Mouse (Mus musculus) WW6 (cell line): Measurements from ENCODE around the gene Ociad2.

ENCODE experiments used
- DNase-seq: peaks from one replicate; pipeline ENCODE4 v3.0.0-alpha.2; 2013; ENCODE audit warnings: low read depth, low spot score

Ociad2 gene

DNA sequence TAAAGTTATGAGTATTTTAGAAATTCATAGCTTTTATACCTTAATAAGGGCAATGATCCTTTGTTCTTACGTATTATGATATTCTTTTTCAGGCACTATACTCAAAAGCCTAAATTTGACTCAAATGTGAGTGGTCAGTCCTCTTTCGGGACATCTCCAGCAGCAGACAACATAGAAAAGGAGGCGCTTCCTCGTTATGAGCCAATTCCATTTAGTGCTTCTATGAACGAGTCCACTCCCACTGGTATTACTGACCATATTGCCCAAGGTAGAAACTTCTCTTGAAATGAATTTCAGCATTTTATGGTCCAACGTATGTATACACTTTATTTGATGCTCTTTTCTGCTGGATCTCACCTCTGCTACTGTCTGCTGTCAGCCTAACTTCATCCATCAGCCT lies 34.3 kb downstream of the Ociad2 start:
- DNase-seq: no peak

DNA sequence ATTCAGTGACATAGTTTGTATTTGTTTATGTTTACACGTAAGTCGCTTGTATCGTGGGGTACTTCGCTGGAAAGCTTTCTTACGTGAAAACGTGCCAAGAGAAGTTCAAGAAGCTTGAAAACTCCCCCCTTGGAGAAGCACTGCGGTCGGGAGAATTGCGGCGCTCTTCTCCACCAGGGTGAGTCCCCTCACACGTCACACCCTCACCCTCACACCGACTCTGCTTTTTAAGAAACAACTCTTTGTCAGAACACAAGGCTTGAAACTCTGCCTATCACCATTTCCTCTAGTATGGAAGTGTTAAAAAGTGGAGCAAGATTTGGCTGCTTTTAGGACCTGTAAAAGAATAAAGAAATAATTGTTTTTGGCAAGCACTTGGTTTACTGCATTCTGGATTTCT lies 36.3 kb downstream of the Ociad2 start:
- no peak for DNase-seq

DNA sequence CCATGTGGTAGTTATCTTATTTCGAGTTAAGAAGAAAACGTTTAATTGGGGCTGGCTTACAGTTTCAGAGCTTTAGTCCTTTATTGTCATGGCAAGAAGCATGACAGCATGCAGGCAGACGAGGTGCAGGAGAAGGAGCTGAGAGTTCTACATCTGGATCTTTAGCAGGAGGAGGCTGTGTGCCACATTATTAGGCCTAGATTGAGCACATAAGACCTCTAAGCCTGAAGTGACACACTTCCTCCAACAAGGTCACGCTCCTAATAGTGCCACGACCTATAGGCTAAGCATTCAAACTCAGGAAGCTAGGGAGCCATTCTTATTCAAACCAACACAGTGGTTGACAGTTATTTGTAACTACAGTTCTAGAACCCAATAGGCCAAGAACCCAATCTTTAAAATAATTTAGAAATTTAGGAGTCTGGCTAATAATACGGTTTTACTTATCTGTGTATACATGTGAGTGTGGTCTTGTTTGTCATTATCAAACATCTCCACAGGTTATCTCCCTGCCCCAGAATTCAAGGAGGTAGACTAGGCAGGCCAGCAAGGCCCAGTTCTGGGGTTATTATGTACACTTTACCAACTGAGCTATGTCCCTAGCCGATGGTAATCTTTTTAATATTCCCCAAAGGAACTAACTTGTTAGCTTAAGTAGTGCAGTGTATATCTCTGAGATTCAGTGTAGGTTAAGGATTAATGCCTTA lies 39.1 kb downstream of the Ociad2 start:
- no peak for DNase-seq

DNA sequence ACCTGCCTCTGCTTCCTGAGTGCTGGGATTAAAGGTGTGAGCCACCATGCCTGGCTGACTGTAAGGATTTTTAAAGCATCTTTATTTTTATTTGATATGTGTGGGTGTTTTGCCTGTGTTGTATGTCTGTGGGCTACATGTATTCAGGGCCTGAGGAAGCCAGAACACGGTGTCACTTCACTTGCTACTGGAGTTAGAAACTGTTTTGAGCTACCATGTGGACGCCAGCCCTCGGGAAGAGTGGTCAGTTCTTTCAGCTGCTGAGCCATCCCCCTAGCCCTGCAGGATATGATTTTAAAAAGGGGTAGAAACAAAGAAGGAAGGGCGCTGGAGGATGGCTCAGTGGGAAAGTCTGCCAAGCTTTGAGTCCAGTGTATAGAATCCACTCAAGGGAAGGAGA lies 44.9 kb downstream of the Ociad2 start:
- DNase-seq: no peak

DNA sequence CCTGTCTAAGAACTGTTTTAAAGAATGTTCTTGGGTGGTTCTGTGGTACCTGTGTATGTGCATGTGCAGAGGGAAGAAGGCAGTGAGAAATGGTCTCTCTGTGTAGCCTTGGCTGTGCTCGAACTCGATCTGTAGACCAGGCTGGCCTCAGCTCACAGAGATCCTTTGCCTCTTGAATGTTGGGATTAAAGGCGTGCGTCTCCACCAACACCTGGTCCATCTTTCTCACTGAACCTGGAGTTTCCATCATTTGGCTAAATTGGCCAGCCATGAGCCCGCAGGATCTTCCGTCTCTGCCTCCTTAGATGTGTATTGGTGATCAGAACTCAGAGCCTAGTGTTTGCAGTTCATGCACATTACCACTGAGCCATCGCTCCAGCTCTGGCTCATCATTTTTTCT lies 45.8 kb downstream of the Ociad2 start:
- DNase-seq: no peak

DNA sequence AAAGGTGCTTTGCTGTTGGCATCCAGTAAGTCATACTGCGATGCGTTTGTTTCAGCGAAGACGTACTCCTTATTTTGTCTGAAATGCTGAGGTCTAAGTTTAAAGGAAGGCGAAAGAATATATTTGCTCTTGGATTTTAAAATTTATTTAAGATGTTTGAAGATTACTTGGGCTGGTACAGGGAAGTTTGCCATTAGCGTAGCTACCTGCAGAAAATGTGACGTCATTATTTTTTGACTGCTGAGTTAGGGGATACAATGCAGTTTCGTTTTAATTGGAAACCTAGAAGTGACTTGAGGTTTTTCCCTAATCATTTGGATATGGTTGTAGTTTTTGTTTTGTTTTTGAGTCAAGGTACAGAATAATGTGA lies 47.4 kb downstream of the Ociad2 start:
- no peak for DNase-seq

DNA sequence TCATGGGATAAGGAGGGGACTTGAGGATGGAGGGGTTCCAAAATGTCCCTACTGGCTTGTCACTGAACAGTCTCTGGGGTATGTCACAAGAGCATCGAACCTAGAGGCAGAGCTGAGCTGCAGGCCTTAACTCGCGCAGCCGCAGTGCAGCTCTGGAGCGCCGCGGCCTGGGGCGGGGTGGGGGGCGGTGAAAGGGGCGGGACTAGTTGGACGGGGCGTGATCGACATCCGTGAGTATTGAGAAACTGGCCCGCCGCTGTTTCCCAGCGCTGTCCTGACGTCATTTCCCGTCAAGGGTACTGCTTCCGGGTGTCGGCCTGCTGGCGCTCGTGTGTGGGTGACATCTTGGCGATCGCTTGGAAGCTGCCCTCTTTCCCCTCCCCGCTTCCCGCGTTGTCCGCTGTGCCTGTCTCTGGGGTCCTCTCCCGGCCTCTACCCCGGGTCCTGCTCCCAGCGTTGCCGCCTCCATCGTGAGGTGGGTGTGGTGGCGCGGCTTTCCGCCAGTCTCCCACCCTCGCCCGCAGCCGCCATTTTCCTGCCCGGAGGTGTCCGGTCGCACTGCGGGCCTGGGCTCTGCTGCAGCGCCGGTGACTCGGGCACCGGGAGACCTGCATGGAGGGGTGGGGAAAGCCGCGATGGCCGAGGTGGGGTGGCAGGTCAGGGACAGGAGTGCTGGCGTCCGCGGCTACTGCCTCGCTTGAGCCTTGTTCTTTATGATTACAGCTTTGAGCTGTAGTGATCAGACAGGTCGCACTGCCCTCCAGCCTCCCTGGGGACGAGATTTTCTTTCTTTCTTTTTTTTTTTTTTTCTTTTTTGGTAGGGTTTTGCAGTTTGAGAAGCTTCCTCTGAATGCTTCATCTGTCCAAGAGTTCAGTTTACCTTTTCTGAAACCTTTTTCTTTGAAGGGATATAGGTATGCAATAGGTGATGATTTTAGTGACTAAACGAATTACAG lies 48.0 kb downstream of the Ociad2 start, which contains the start of gene Ociad1:
Gene Ociad1 (plus strand): TSS at position 283 of the 956 bp plus-strand sequence.
- peak; percentile 90 for DNase-seq

DNA sequence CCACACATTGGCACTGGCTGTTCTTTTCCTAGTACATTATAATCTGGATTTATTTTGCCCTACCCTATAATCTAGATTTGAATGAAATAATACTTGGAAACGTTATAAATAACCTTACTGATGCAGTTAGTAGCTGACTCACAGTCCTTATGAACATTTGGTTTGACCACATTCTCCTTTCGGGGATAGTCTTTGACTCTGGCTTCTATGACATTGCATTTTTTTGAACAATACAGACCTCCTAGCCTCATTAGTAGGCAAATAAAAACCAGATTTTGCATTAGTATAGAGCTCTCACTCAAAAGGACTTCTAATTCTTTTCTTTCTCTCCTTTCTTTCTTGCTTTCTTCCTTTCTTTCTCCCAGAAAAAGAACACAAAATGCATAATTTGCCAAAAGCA lies 50.9 kb downstream of the Ociad2 start:
- DNase-seq: no peak

- no peak for DNase-seq
Measured at GRCm38 (mm10) chr5:73286603-73287002, 54.2 kb downstream of the Ociad2 start.

GRCm38 (mm10) chr5:73285470-73285978 lies 55.3 kb downstream of the Ociad2 start:
- no peak for DNase-seq

DNA sequence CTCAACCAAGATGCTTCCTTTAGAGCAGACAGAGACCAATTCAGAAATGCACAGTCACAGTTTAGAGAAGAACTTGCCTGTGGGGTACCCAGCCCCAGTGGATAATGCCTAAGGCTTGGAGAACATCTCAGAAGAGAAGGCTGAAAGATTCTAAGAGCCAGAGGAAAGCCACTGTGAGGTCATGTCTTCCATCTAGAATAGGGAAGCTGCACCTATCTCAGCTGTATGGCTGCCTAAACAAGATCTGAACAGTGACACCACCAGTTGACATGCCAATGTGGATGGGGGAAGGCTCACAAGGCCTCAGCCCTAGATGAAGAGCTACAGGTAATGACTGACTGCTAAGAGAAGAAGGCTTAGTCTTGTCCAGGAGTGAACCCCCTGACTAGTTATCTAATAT lies 56.8 kb downstream of the Ociad2 start:
- DNase-seq: no peak

DNA sequence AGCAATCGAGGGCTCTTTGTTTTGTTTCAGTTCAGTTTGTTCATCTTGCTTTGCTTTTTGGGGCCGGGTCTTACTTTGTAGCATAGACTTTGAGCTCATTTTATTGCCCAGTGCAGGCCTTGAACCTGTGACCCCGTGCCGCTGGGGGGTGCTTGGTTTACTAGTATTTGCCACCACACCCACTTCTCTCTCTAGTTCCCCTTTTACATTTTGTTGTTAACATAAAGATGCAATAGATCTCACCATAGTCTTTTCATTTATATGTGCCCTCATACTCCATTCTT lies 60.3 kb downstream of the Ociad2 start:
- no peak for DNase-seq

- no peak for DNase-seq
Measured at GRCm38 (mm10) chr5:73279732-73280566, 60.9 kb downstream of the Ociad2 start.

- no peak for DNase-seq
Measured at GRCm38 (mm10) chr5:73279190-73279589, 61.6 kb downstream of the Ociad2 start.

- DNase-seq: no peak
Measured at GRCm38 (mm10) chr5:73274941-73275340, 65.9 kb downstream of the Ociad2 start.

DNA sequence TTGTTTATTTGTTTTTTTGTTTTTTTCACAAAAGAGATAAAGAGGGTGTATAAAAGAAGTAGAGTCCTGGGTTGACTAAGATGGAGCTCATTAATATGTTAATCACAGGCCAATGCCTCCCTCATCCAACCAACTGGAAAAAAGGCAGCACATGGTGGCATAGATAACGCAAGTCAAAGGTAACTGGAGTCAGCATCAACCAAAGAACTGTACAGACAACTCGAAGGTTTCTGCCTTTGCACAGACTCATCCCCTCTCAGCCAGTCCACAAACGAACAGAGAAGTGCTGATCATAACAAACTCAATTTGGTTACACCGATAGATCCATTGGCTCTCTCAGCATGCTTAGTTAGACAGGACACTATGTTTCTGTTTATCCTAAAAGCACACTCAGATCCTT lies 67.7 kb downstream of the Ociad2 start:
- no peak for DNase-seq
